Mouse (Mus musculus): ENCODE data around the gene Alpl.

- TF ChIP-seq CTCF (IDR thresholded peaks at IDR 0.05), result no peak
- no peak for TF ChIP-seq EP300 (IDR thresholded peaks at IDR 0.05)
These were observed 1.8 kb downstream of the Alpl start for GRCm38 (mm10) chr4:137794178-137794900.
